Comparison of ENCODE assay signal across 19 mouse cellular contexts in genomic region chr4:120606941-120607340, GRCm38 (mm10). TPM values are rescaled to one million over a fixed set of nuclear protein-coding genes. Genes with fewer than 3 reads are reported as not detected.
DNase-seq lines count a peak whose midpoint lies in the region; ATAC-seq and TF ChIP-seq lines count a peak whose summit lies in the region.
"Had no signal": no experiment of that assay in that cellular context is flagged by ENCODE, and none has a peak within 500 bp of the region (broad histone marks: within the 10 kb centered on the region; RNA-seq: fewer than 3 reads in every experiment).

No protein-coding gene starts in this region.

- no peak overlapping the region for H3K9ac ChIP-seq in forebrain, embryonic 11.5 days (ENCODE audit: low read length)
- no peak overlapping the region for H3K9ac ChIP-seq in forebrain, embryonic 13.5 days
- H3K9ac ChIP-seq in midbrain, embryonic 16.5 days (ENCODE audit: low read depth, low read length) = no peak overlapping the region
- H3K9ac ChIP-seq in hindbrain, embryonic 12.5 days = no peak overlapping the region
- no peak overlapping the region for H3K9ac ChIP-seq in neural tube, embryonic 14.5 days (replicated peaks; ENCODE audit: low read depth, low read length)
- H3K9ac ChIP-seq in lung, postnatal 0 days (replicated peaks; ENCODE audit: low read depth) = no peak overlapping the region
- H3K9ac ChIP-seq: heart, embryonic 15.5 days; liver, embryonic 14.5 days had no signal

- ATAC-seq in forebrain, embryonic 11.5 days (replicated peaks; ENCODE audit: low FRiP score) = peak; percentile 73
- ATAC-seq in forebrain, embryonic 13.5 days = no peak
- no peak for ATAC-seq in midbrain, embryonic 16.5 days
- ATAC-seq in hindbrain, embryonic 12.5 days (ENCODE audit: low FRiP score) = peak; percentile 59; the same call in 1 of the 2 replicates
- ATAC-seq in neural tube, embryonic 14.5 days (ENCODE audit: low read depth) = peak; percentile 44; the same call in 1 of the 2 replicates
- ATAC-seq in lung, postnatal 0 days = no peak
- ATAC-seq: Patski had no signal

- TF ChIP-seq EP300 in lung, postnatal 0 days (IDR thresholded peaks at IDR 0.05) = no peak

- DNase-seq in forebrain, embryonic 11.5 days (ENCODE audit: low spot score) = no peak
- no peak for DNase-seq in midbrain, embryonic 10.5 days (ENCODE audit: low spot score)
- no peak for DNase-seq in lung, postnatal 0 days (ENCODE audit: low spot score)
- no peak for DNase-seq in right cerebral cortex, postnatal 4 days
- DNase-seq: cerebellum, postnatal 14 days; layer of hippocampus, postnatal 36 days; lung, postnatal 14 days; right cerebral cortex, adult 18-20 months; thymus, postnatal 14 days had no signal

- 2% methylated on average over 3 of the region's 3 CpGs for WGBS in forebrain, embryonic 11.5 days
- WGBS in forebrain, embryonic 13.5 days = 9% methylated on average over 3 of the region's 3 CpGs
- 20% methylated on average over 2 of the region's 3 CpGs for WGBS in midbrain, embryonic 10.5 days
- WGBS in midbrain, embryonic 16.5 days = 10% methylated on average over 2 of the region's 3 CpGs
- 8% methylated on average over 2 of the region's 3 CpGs for WGBS in hindbrain, embryonic 12.5 days
- 7% methylated on average over 3 of the region's 3 CpGs for WGBS in neural tube, embryonic 14.5 days
- WGBS in lung, postnatal 0 days = 41% methylated on average over 3 of the region's 3 CpGs

- no peak overlapping the region for H3K27ac ChIP-seq in forebrain, embryonic 11.5 days (ENCODE audit: low read depth, low read length)
- no peak overlapping the region for H3K27ac ChIP-seq in forebrain, embryonic 13.5 days
- H3K27ac ChIP-seq in midbrain, embryonic 10.5 days (replicated peaks) = peak overlapping the region; percentile 72
- no peak overlapping the region for H3K27ac ChIP-seq in midbrain, embryonic 16.5 days (ENCODE audit: low read length)
- no peak overlapping the region for H3K27ac ChIP-seq in hindbrain, embryonic 12.5 days
- H3K27ac ChIP-seq in neural tube, embryonic 14.5 days (ENCODE audit: low read depth, low read length) = no peak overlapping the region
- H3K27ac ChIP-seq in lung, postnatal 0 days (ENCODE audit: low read length) = no peak overlapping the region
- H3K27ac ChIP-seq: heart, embryonic 15.5 days; liver, embryonic 14.5 days had no signal

- H3K9me3 ChIP-seq in forebrain, embryonic 11.5 days (ENCODE audit: control insufficient read depth, low read length) = no peaks in the 10 kb centered on the region
- H3K9me3 ChIP-seq in forebrain, embryonic 13.5 days (replicated peaks) = no peaks in the 10 kb centered on the region
- H3K9me3 ChIP-seq in midbrain, embryonic 10.5 days (replicated peaks) = no peaks in the 10 kb centered on the region; the same call in 1 of the 2 replicates
- no peaks in the 10 kb centered on the region for H3K9me3 ChIP-seq in midbrain, embryonic 16.5 days (replicated peaks; ENCODE audit: control insufficient read depth, low read length, poor library complexity, severe bottlenecking)
- no peaks in the 10 kb centered on the region for H3K9me3 ChIP-seq in hindbrain, embryonic 12.5 days (replicated peaks)
- no peaks in the 10 kb centered on the region for H3K9me3 ChIP-seq in neural tube, embryonic 14.5 days (ENCODE audit: control insufficient read depth, low read length)
- no peaks in the 10 kb centered on the region for H3K9me3 ChIP-seq in lung, postnatal 0 days (ENCODE audit: low read length)
- H3K9me3 ChIP-seq: heart, embryonic 15.5 days had no signal

- no peaks in the 10 kb centered on the region; the same call in 1 of the 2 replicates for H3K4me1 ChIP-seq in forebrain, embryonic 11.5 days (replicated peaks; ENCODE audit: control insufficient read depth, insufficient read depth, low read length)
- peaks cover 5% of the 10 kb centered on the region; the same call in 1 of the 2 replicates for H3K4me1 ChIP-seq in forebrain, embryonic 13.5 days
- peaks cover 21% of the 10 kb centered on the region for H3K4me1 ChIP-seq in midbrain, embryonic 10.5 days
- no peaks in the 10 kb centered on the region; the same call in 1 of the 2 replicates for H3K4me1 ChIP-seq in midbrain, embryonic 16.5 days (ENCODE audit: control insufficient read depth, insufficient read depth, low read length)
- peaks cover 6% of the 10 kb centered on the region; the same call in 1 of the 2 replicates for H3K4me1 ChIP-seq in hindbrain, embryonic 12.5 days
- no peaks in the 10 kb centered on the region for H3K4me1 ChIP-seq in neural tube, embryonic 14.5 days (ENCODE audit: control insufficient read depth, insufficient read depth, low read length)
- H3K4me1 ChIP-seq in lung, postnatal 0 days (ENCODE audit: insufficient read depth, low read depth, low read length) = no peaks in the 10 kb centered on the region

- no peak overlapping the region for H3K4me2 ChIP-seq in forebrain, embryonic 11.5 days (ENCODE audit: low read depth, low read length, severe bottlenecking)
- no peak overlapping the region for H3K4me2 ChIP-seq in forebrain, embryonic 13.5 days
- no peak overlapping the region for H3K4me2 ChIP-seq in midbrain, embryonic 16.5 days (ENCODE audit: low read length)
- no peak overlapping the region for H3K4me2 ChIP-seq in hindbrain, embryonic 12.5 days (replicated peaks)
- no peak overlapping the region for H3K4me2 ChIP-seq in neural tube, embryonic 14.5 days (ENCODE audit: low read depth, low read length)
- no peak overlapping the region for H3K4me2 ChIP-seq in lung, postnatal 0 days (replicated peaks; ENCODE audit: low read depth, low read length)
- H3K4me2 ChIP-seq: heart, embryonic 15.5 days had no signal

- H3K27me3 ChIP-seq in forebrain, embryonic 11.5 days (ENCODE audit: control insufficient read depth, insufficient read depth, low read length) = no peaks in the 10 kb centered on the region
- H3K27me3 ChIP-seq in forebrain, embryonic 13.5 days = no peaks in the 10 kb centered on the region
- no peaks in the 10 kb centered on the region for H3K27me3 ChIP-seq in midbrain, embryonic 10.5 days (ENCODE audit: low read depth, poor library complexity, severe bottlenecking)
- no peaks in the 10 kb centered on the region for H3K27me3 ChIP-seq in midbrain, embryonic 16.5 days (ENCODE audit: control insufficient read depth, insufficient read depth, low read depth, low read length)
- H3K27me3 ChIP-seq in hindbrain, embryonic 12.5 days = no peaks in the 10 kb centered on the region
- H3K27me3 ChIP-seq in neural tube, embryonic 14.5 days (ENCODE audit: control insufficient read depth, insufficient read depth, low read length) = no peaks in the 10 kb centered on the region
- H3K27me3 ChIP-seq in lung, postnatal 0 days (replicated peaks; ENCODE audit: insufficient read depth, low read length) = no peaks in the 10 kb centered on the region
- H3K27me3 ChIP-seq: heart, embryonic 15.5 days; Patski had no signal

- H3K36me3 ChIP-seq in forebrain, embryonic 11.5 days (ENCODE audit: control insufficient read depth, insufficient read depth, low read length) = no peaks in the 10 kb centered on the region
- H3K36me3 ChIP-seq in forebrain, embryonic 13.5 days (ENCODE audit: poor library complexity, severe bottlenecking) = no peaks in the 10 kb centered on the region
- H3K36me3 ChIP-seq in midbrain, embryonic 10.5 days = no peaks in the 10 kb centered on the region
- H3K36me3 ChIP-seq in midbrain, embryonic 16.5 days (ENCODE audit: control insufficient read depth, insufficient read depth, low read length) = no peaks in the 10 kb centered on the region
- H3K36me3 ChIP-seq in hindbrain, embryonic 12.5 days = no peaks in the 10 kb centered on the region
- H3K36me3 ChIP-seq in neural tube, embryonic 14.5 days (ENCODE audit: control insufficient read depth, insufficient read depth, low read length) = no peaks in the 10 kb centered on the region
- no peaks in the 10 kb centered on the region for H3K36me3 ChIP-seq in lung, postnatal 0 days (ENCODE audit: insufficient read depth, low read length)
- H3K36me3 ChIP-seq: heart, embryonic 15.5 days had no signal

- H3K4me3 ChIP-seq in forebrain, embryonic 11.5 days (ENCODE audit: low read depth, low read length) = no peak overlapping the region
- no peak overlapping the region for H3K4me3 ChIP-seq in forebrain, embryonic 13.5 days
- no peak overlapping the region for H3K4me3 ChIP-seq in midbrain, embryonic 10.5 days
- no peak overlapping the region for H3K4me3 ChIP-seq in midbrain, embryonic 16.5 days (ENCODE audit: low read depth, low read length)
- H3K4me3 ChIP-seq in hindbrain, embryonic 12.5 days = no peak overlapping the region
- H3K4me3 ChIP-seq in neural tube, embryonic 14.5 days (ENCODE audit: low read depth, low read length) = no peak overlapping the region
- no peak overlapping the region for H3K4me3 ChIP-seq in lung, postnatal 0 days (ENCODE audit: low read depth, low read length)
- H3K4me3 ChIP-seq: heart, embryonic 15.5 days had no signal

- no peak for TF ChIP-seq CTCF in lung, postnatal 0 days (IDR thresholded peaks at IDR 0.05)

RNA-seq across cellular contexts. Expression of gene Gm8439, which starts 18.4 kb away (rescaled TPM):
- polyA plus RNA-seq in forebrain, embryonic 11.5 days (2014; fragmentation: Nextera tagmentation; extraction: Ambion mirVana) = not detected in 2 replicates
- not detected in 2 replicates for polyA plus RNA-seq in forebrain, embryonic 13.5 days (2015; fragmentation: Nextera tagmentation; extraction: Ambion mirVana)
- not detected in 2 replicates for polyA plus RNA-seq in midbrain, embryonic 10.5 days (2016; fragmentation: Nextera tagmentation; extraction: Ambion mirVana)
- polyA plus RNA-seq in midbrain, embryonic 16.5 days (2015; fragmentation: Nextera tagmentation; extraction: Ambion mirVana) = not detected in 2 replicates
- polyA plus RNA-seq in hindbrain, embryonic 12.5 days (2016; fragmentation: Nextera tagmentation; extraction: Ambion mirVana) = not detected in 2 replicates
- not detected in 2 replicates for polyA plus RNA-seq in neural tube, embryonic 14.5 days (2014; fragmentation: Nextera tagmentation; extraction: Ambion mirVana)
- polyA plus RNA-seq in lung, postnatal 0 days (2015; fragmentation: Nextera tagmentation; extraction: Ambion mirVana) = not detected in 2 replicates
- polyA plus RNA-seq: heart, embryonic 15.5 days; limb, embryonic 11.5 days; liver, embryonic 14.5 days; Patski; spleen, adult 2 months; stomach, embryonic 16.5 days had no signal

RNA-seq across cellular contexts. Expression of gene Ctps, which starts 36.9 kb away (rescaled TPM):
- 142 and 149 TPM in 2 replicates for polyA plus RNA-seq in forebrain, embryonic 11.5 days (2014; fragmentation: Nextera tagmentation; extraction: Ambion mirVana)
- polyA plus RNA-seq in forebrain, embryonic 13.5 days (2015; fragmentation: Nextera tagmentation; extraction: Ambion mirVana) = 107 and 114 TPM in 2 replicates
- 131 and 142 TPM in 2 replicates for polyA plus RNA-seq in midbrain, embryonic 10.5 days (2016; fragmentation: Nextera tagmentation; extraction: Ambion mirVana)
- 78.6 and 79.6 TPM in 2 replicates for polyA plus RNA-seq in midbrain, embryonic 16.5 days (2015; fragmentation: Nextera tagmentation; extraction: Ambion mirVana)
- 91.0 and 93.0 TPM in 2 replicates for polyA plus RNA-seq in hindbrain, embryonic 12.5 days (2016; fragmentation: Nextera tagmentation; extraction: Ambion mirVana)
- polyA plus RNA-seq in neural tube, embryonic 14.5 days (2014; fragmentation: Nextera tagmentation; extraction: Ambion mirVana) = 91.7 and 95.5 TPM in 2 replicates
- polyA plus RNA-seq in lung, postnatal 0 days (2015; fragmentation: Nextera tagmentation; extraction: Ambion mirVana) = 38.5 and 65.1 TPM in 2 replicates

RNA-seq across cellular contexts. Expression of gene Cited4, which starts 59.4 kb away (rescaled TPM):
- 10.8 and 12.4 TPM in 2 replicates for polyA plus RNA-seq in forebrain, embryonic 11.5 days (2014; fragmentation: Nextera tagmentation; extraction: Ambion mirVana)
- polyA plus RNA-seq in forebrain, embryonic 13.5 days (2015; fragmentation: Nextera tagmentation; extraction: Ambion mirVana) = 0.44 and 0.84 TPM in 2 replicates
- 8.5 and 12.7 TPM in 2 replicates for polyA plus RNA-seq in midbrain, embryonic 10.5 days (2016; fragmentation: Nextera tagmentation; extraction: Ambion mirVana)
- 0.67 and 1.4 TPM in 2 replicates for polyA plus RNA-seq in midbrain, embryonic 16.5 days (2015; fragmentation: Nextera tagmentation; extraction: Ambion mirVana)
- 6.1 and 8.2 TPM in 2 replicates for polyA plus RNA-seq in hindbrain, embryonic 12.5 days (2016; fragmentation: Nextera tagmentation; extraction: Ambion mirVana)
- polyA plus RNA-seq in neural tube, embryonic 14.5 days (2014; fragmentation: Nextera tagmentation; extraction: Ambion mirVana) = 0.64 and 1.4 TPM in 2 replicates
- 3.9 and 4.2 TPM in 2 replicates for polyA plus RNA-seq in lung, postnatal 0 days (2015; fragmentation: Nextera tagmentation; extraction: Ambion mirVana)

Comparison
In these comparisons a context has a peak if more than half of its experiments do, and no peak if none do; other contexts are left out.
1. ATAC-seq: peak in forebrain, embryonic 11.5 days (single experiment), hindbrain, embryonic 12.5 days (single experiment) and neural tube, embryonic 14.5 days (single experiment); none in forebrain, embryonic 13.5 days (single experiment), midbrain, embryonic 16.5 days (single experiment) and lung, postnatal 0 days (single experiment).